Mouse (Mus musculus) left cerebral cortex, postnatal 36 days (tissue): Measurements from ENCODE around the gene Son. TPM values are rescaled to one million over a fixed set of nuclear protein-coding genes. Genes with fewer than 3 reads are reported as not detected.
A peak's percentile ranks its signal among the peaks of the same experiment; 100 is the strongest.
"Not testable (repeated sequence)": the region's sequence is repeated elsewhere in the genome, so short reads cannot be mapped to it uniquely, and the experiment has no call there.

Experiments used
- DNase-seq, 2 experiments: peaks; one replicate each; pipeline ENCODE4 v3.0.0; 2021 to 2022; ENCODE audit warnings: low spot score in 2 of 2, mixed read lengths in 1 of 2
- intact Hi-C: fragments of 180-260 bp; cut with DNase I; formaldehyde crosslinking; loops from one replicate; pipeline ENCODE4 v1.15.1; 2025
- total RNA-seq, 2 experiments: library from RNA; stranded (reverse); gene quantifications; 2 replicates each; pipeline ENCODE4 v1.2.3; 2021

The Son gene
- total RNA-seq, 2 experiments from 2014 or later, result 177 to 236 TPM

DNA sequence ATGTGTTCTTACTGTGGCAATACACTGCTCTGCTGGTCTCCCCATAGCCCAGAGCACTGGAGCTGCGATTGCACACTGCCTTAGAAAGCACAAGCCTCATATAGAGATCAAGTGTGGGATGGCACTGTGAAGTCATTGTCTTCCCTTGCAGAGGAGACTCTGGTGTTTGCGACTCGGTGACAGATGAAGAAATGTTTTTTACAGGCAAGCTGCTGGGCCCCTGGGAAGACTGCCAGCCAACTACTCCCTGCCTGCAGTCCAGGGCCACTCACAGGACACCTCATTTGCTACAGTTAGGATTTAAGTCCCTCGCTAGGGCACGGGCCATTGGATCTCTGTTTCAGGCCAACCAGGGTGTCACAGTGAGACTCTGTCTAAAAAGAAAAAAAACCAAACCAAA lies 14.9 kb upstream of the Son start:
- peak in 1 of 2 experiments; percentile 28 for DNase-seq
- intact Hi-C loops, result no loop called here

GRCm38 (mm10) chr16:91632940-91633339 lies 14.4 kb upstream of the Son start:
- intact Hi-C loops, result no loop called here
- DNase-seq, result no peak

- intact Hi-C loops, result no loop called here
- no peak for DNase-seq
These were observed 13.7 kb upstream of the Son start for GRCm38 (mm10) chr16:91633641-91634040.

GRCm38 (mm10) chr16:91639161-91639560 lies 8.1 kb upstream of the Son start:
- DNase-seq, result no peak
- intact Hi-C loops, result no loop called here

GRCm38 (mm10) chr16:91639636-91640035 lies 7.7 kb upstream of the Son start:
- DNase-seq, result peak in 1 of 2 experiments; percentile 58
- intact Hi-C loops, result no loop called here

DNA sequence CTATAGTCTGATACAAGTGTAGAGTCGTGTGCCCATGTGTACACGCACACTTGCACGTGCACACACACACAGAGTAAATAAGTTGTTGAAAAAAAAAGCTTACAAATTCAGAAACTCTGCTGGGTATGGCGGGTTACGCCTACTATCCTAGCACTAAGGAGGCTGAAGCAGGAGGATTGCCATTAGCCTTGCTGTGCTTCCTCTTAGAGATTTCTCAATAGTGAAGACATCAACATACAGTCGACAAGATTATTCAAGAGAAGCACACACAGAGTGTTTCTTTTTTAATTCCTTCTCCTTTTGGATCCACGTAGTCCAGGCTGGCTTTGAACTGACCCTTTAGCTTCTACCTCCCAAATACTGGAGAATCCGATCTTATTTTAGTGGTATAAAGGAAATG lies 7.1 kb upstream of the Son start:
- no peak for DNase-seq
- intact Hi-C loops, result no loop called here

GRCm38 (mm10) chr16:91644901-91645300 lies 2.4 kb upstream of the Son start:
- intact Hi-C loops, result no loop called here
- DNase-seq, result no peak

- DNase-seq, intact Hi-C loops: not testable (repeated sequence)
These were observed 1.9 kb upstream of the Son start for GRCm38 (mm10) chr16:91645420-91645819.

DNA sequence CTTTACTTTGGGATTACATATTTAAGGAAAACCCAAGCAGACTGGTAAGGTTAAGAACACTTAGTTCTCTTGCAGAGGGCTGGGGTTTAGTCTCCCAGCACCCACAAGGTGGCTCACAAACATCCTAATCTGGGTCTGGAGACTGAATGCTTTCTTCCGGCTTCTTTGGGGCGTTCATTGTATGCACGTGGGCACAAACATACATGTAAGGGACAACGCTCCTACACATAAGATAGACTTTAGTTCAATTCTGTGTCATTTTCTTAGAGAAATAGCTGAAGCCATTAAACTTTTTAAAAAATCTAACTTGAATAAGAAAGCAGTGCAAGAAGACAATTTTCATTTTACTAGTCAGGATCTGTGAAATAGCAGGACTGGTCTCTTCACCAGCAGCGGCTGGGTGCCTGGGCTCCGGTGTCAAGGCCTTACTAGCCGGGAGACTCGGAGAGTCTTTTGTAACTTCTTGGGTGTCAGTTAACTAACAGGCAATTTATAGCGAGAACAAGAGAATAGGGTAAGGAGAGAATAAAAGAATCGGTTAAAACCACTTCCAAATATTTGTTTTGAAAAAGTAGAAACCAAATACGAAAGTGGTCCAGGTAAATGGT lies 1.2 kb upstream of the Son start:
- no peak for DNase-seq
- intact Hi-C loops, result loop anchor here (2.0 kb wide), 1 partner anchor 49 kb away; the partner anchor contains the start of gene Tmem50b

DNA sequence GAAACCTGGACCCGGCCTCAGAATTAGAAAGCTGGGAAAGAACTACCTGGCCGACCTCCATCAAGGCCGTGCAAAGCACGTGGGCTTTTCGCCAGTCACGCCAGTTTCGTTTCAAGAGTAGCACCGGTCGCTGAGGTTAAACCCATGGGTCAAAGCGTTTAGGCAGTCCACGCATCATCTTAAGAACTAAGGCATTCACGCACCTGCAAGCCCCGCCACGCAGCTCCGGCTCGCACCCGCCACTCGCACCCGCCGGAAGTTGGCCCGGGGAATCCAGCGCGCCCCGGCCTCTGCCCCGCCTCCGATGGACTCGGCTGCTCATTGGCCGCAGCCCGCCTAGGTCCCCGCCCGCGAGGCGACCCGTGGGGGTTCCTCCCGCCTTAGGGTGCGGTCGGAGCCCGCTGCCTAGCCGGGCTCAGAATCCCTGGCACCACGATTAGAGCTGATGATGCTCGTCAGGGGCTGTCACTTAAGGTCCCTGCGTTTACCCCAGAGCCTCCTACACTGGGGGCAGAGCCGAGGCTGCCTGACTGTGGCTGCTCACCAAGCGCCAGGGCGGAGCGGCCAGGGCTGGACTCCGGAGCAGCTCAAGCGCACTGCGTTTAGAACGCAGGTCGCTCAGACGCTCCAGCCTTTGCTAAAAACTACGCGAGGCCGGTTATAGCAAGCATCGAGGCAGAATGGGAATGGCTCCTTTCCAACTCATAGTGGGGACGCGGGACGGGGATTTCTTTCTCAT lies 456 bp upstream of the Son start, which contains the start of gene Gart:
Gart (minus strand) TSS at position 272 of the 739 bp plus-strand sequence.
- peak; percentile 93 to 96 for DNase-seq
- intact Hi-C loops, result loop anchor here (2.0 kb wide), 1 partner anchor 50 kb away; the partner anchor contains the start of gene Tmem50b

GRCm38 (mm10) chr16:91648220-91648550 lies 879 bp downstream of the Son start:
- DNase-seq, result peak; percentile 69 to 72
- intact Hi-C loops, result no loop called here

GRCm38 (mm10) chr16:91649246-91649645 lies 1.9 kb downstream of the Son start:
- no peak for DNase-seq
- intact Hi-C loops, result no loop called here

DNA sequence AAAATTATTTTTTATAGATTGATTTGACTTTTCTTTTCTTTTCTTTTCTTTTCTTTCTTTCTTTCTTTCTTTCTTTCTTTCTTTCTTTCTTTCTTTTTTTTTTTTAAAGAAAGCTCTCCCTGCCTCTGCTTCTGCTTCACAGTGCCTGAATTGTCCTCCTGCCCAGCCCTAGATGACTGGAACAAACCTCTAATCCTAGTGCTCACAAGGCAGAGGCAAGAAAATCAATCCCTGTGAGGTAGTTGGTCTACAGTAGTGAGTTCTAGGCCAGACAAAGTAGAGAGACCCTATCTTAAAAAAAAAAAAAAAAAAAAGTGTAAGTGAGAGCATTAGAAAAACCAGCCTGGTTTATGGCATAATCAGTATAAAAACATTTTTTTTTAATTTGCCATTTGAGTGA lies 2.5 kb downstream of the Son start:
- intact Hi-C loops, result no loop called here
- no peak for DNase-seq

DNA sequence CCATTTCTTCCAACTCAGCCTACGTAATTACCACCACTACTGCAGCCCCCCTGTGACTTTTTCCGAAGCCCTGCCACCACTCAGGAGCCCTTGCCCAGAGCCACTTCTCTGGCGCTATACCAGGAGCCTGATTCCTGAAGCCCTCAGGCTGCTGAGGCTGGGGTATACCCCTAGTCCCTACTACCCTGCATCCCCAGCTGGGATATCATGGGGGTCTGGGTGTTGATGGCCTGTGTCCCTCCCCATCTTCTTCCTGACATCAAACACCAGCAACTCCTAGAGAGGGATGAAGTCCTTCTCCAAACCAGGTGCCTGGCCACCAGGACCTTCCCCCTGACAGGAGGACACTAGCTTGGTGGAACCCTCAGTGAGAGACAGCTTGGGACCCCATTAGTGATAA lies 4.9 kb downstream of the Son start:
- intact Hi-C loops, result no loop called here
- DNase-seq, result no peak

DNA sequence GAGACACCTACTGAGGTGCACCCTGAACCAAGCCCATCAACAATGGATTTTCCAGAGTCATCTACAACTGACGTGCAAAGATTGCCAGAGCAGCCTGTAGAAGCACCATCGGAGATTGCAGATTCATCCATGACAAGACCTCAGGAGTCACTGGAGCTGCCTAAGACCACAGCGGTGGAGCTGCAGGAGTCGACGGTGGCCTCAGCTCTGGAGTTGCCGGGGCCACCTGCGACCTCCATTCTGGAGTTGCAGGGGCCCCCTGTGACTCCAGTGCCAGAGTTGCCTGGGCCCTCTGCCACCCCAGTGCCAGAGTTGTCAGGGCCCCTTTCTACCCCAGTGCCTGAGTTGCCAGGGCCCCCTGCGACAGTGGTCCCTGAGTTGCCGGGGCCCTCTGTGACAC lies 8.0 kb downstream of the Son start:
- intact Hi-C loops, result no loop called here
- DNase-seq, result no peak

DNA sequence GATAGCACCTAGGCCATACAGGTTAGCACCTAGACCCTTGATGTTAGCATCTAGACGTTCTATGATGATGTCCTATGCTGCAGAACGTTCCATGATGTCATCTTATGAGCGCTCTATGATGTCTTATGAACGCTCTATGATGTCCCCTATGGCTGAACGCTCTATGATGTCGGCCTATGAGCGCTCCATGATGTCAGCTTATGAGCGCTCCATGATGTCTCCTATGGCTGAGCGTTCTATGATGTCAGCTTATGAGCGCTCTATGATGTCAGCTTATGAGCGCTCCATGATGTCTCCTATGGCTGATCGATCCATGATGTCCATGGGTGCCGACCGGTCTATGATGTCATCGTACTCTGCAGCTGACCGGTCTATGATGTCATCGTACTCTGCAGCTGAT lies 10.0 kb downstream of the Son start:
- no peak for DNase-seq

DNA sequence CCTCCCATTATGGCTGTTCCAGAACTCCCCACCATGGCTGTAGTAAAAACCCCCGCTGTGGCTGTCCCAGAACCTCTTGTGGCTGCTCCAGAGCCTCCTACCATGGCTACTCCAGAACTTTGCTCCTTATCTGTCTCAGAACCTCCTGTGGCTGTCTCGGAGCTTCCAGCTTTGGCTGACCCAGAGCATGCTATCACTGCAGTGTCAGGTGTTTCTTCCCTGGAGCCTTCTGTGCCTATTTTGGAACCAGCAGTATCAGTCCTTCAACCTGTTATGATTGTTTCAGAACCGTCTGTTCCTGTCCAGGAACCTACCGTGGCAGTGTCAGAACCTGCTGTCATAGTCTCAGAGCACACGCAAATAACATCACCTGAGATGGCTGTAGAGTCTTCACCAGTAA lies 11.2 kb downstream of the Son start:
- DNase-seq, result no peak

More for the DNA sequence above, 10.0 kb downstream of the Son start:
- intact Hi-C loops, result no loop called here

GRCm38 (mm10) chr16:91659798-91660197 lies 12.5 kb downstream of the Son start:
- intact Hi-C loops, result no loop called here

More for the DNA sequence above, 11.2 kb downstream of the Son start:
- intact Hi-C loops, result no loop called here

DNA sequence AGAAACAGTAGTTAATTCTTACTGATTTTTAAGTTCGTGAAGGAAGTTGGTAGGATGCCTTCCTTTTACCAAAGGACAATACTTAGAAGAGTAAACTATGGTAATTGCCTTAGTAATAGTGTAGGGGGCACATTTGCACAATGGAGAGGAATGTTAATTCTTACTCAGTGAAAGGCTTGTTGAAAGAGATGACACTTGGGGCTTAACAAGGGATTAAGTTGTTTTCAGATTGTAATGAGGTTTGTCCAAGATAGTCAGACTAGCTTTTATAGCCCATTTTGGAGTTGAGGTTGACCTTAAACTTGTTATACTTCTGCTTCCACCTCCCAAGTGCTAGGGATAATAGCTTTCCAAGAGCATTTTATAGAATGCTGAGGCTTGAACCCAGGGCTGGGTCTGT lies 14.1 kb downstream of the Son start:
- no peak for DNase-seq
- intact Hi-C loops, result no loop called here

More at GRCm38 (mm10) chr16:91659798-91660197, 12.5 kb downstream of the Son start:
- no peak for DNase-seq

DNA sequence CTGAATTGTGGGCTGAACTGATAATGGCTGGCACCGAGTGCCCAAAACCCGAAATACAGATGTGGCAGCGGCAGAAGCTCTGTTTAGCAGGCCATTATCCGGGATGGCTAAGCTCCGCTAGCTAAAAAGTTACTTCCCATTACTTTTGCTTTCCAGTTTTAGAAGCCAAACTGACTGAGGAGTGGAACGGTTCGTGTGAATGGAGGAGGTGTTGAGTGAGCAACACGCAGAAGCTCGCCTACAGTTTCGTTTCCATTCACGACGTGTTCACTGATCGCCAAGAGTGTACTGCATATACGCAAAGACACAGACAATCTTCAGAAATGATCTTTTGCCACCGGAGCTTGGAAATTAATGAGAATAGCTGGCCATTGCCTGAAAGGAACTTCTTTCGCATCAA lies 15.0 kb downstream of the Son start:
- intact Hi-C loops, result no loop called here
- peak in 1 of 2 experiments; percentile 26 for DNase-seq

DNA sequence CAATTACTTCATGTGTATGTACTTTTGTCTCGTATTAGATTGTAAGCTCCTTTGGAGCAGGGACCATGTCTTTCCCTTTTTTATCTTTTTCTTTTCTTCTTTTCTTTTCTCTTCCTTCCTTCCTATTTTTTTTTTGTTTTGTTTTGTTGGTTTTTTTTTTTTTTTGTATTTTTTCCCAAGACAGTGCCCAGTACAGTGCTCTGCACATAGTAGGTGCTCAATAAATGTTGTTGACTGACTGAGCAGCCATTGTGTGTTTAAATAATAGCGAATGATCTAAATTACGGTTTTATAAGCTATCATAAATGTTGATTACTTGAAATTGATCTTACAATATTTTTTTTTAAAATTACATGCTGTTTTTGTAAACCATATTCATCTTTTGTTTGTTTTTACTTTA lies 16.5 kb downstream of the Son start:
- intact Hi-C loops, result no loop called here
- DNase-seq, result no peak
